Mouse (Mus musculus) neural tube, embryonic 10.5 days (tissue): ENCODE data around the gene Cdh4.

Source experiments
- DNase-seq: peaks from one replicate; pipeline ENCODE4 v3.0.0-alpha.2; 2017; ENCODE audit warnings: low spot score; ENCODE audit errors: extremely low spot score

The Cdh4 gene

GRCm38 (mm10) chr2:179924038-179924437 is 481.8 kb downstream of the Cdh4 start:
- DNase-seq = no peak

- no peak for DNase-seq
These were observed 486.9 kb downstream of the Cdh4 start for GRCm38 (mm10) chr2:179929166-179929565.

- DNase-seq = no peak
These were observed 489.5 kb downstream of the Cdh4 start for GRCm38 (mm10) chr2:179931741-179932140.

- no peak for DNase-seq
These were observed 491.9 kb downstream of the Cdh4 start for GRCm38 (mm10) chr2:179934165-179934564.

GRCm38 (mm10) chr2:179937091-179937490 is 494.9 kb downstream of the Cdh4 start:
- DNase-seq = no peak

GRCm38 (mm10) chr2:179941696-179942095 is 499.5 kb downstream of the Cdh4 start:
- no peak for DNase-seq

GRCm38 (mm10) chr2:179945051-179945450 is 502.8 kb downstream of the Cdh4 start:
- DNase-seq = no peak

- DNase-seq = no peak
These were observed 504.3 kb downstream of the Cdh4 start for GRCm38 (mm10) chr2:179946496-179946895.

GRCm38 (mm10) chr2:179947607-179948006 is 505.4 kb downstream of the Cdh4 start:
- no peak for DNase-seq

GRCm38 (mm10) chr2:179948820-179949219 is 506.6 kb downstream of the Cdh4 start:
- no peak for DNase-seq
